Mouse (Mus musculus) T-helper 1 cell (primary cell): ENCODE data around the gene Serpinf1.

Source experiments
- in situ Hi-C: fragments of 300-600 bp; cut with MboI, MseI; formaldehyde crosslinking; loops from one replicate; pipeline ENCODE4 v1.15.1; 2025; ENCODE audit warnings: high pct_unique_total_duplicates

Gene Serpinf1

GRCm38 (mm10) chr11:75455041-75455736 lies 32.7 kb upstream of the Serpinf1 start:
- in situ Hi-C loops: no loop called here

GRCm38 (mm10) chr11:75453991-75454930 lies 31.8 kb upstream of the Serpinf1 start, which contains the start of gene Wdr81:
Gene Wdr81, minus strand, starts transcription at chr11:75454717.
- in situ Hi-C loops: no loop called here

- in situ Hi-C loops: no loop called here
Observed at GRCm38 (mm10) chr11:75452812-75453557, 30.5 kb upstream of the Serpinf1 start.

GRCm38 (mm10) chr11:75452081-75452480 lies 29.6 kb upstream of the Serpinf1 start:
- in situ Hi-C loops: no loop called here

DNA sequence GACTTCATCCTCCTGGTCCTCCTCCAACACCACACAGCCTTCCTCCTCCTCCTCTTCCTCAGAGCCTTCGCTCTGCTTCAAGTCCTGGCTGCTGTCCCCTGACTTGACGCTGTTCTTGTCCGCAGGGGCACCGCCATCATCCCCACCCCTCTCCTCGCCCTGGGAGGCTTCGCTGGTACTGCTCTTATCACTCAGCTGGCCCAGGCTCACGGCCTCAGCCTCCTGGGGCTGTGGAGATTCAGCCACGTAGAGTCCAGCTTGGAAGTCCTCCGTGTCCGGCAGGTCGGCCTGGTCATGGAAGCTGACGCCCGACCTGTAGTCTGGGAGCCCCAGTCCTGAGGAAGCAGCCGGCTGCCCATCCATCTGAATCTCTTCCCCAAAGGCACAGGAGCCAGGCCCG lies 28.4 kb upstream of the Serpinf1 start:
- in situ Hi-C loops: no loop called here

- in situ Hi-C loops: no loop called here
Observed at GRCm38 (mm10) chr11:75450304-75450908, 27.9 kb upstream of the Serpinf1 start.

GRCm38 (mm10) chr11:75449695-75450094 lies 27.2 kb upstream of the Serpinf1 start:
- in situ Hi-C loops: no loop called here

- in situ Hi-C loops: no loop called here
Observed at GRCm38 (mm10) chr11:75448575-75448974, 26.1 kb upstream of the Serpinf1 start.

GRCm38 (mm10) chr11:75443711-75444110 lies 21.2 kb upstream of the Serpinf1 start:
- in situ Hi-C loops: no loop called here

DNA sequence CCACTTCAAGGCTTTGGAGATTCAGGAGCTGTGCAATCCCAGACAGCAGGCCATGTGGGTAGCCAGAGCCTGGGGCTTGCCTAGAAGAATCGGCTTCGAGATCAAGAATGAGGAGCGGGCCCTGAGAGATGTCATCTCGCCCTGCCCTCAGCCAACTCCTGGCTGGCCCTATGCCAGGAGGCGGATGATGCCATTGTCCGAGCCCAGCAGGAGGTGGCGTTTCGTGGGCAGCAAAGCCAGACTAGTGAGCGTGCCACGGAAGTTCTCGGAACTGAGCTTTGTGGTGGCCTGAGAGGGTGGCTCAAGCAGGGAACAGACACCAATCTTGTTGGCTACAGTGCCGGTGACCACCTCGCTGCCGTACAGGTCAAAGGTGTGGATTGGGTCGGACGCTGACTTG lies 19.1 kb upstream of the Serpinf1 start:
- in situ Hi-C loops: no loop called here

GRCm38 (mm10) chr11:75441034-75441433 lies 18.5 kb upstream of the Serpinf1 start:
- in situ Hi-C loops: no loop called here

DNA sequence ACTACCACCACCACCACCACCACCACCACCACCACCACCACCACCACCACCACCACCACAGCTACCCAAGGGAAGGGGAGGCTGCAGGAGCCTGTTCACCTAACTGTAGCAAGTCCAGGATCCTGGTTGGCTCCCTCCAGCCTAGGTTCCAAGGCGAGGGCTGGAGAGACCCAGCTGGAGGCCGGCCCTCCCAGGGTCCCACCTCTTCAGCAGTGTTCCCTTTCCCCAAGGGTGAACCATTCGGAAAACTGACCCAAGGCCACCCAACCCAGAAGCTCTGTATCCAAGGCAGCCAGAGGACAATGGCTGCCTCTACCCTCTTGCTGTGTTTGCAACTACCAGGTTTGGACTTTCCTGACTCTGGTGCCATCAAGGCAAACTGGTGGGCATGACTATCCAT lies 17.4 kb upstream of the Serpinf1 start:
- in situ Hi-C loops: no loop called here

- in situ Hi-C loops: no loop called here
Observed at GRCm38 (mm10) chr11:75439363-75439762, 16.9 kb upstream of the Serpinf1 start, which contains the start of gene Serpinf2. Gene Serpinf2, minus strand, starts transcription at chr11:75439591.

GRCm38 (mm10) chr11:75438804-75439203 lies 16.3 kb upstream of the Serpinf1 start:
- in situ Hi-C loops: no loop called here

DNA sequence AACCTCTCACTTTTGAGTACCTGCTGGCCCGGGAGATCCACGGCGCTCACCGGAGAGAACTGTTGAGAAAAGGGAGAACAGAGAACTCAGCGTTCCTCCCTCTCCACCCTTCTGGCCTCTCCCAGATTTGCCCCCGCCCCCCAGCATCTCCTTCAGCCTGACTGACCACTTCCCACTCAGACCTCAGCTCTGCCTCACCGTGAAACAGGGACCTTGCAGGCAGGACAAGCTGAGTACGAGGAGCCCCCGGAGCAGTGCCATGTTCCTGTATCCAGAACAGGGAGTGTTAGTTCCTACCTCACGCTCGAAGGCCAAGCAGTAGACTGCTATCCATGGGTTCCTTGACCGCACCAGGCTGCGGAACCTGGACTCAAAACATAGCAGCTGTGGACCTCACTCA lies 15.7 kb upstream of the Serpinf1 start:
- in situ Hi-C loops: no loop called here

DNA sequence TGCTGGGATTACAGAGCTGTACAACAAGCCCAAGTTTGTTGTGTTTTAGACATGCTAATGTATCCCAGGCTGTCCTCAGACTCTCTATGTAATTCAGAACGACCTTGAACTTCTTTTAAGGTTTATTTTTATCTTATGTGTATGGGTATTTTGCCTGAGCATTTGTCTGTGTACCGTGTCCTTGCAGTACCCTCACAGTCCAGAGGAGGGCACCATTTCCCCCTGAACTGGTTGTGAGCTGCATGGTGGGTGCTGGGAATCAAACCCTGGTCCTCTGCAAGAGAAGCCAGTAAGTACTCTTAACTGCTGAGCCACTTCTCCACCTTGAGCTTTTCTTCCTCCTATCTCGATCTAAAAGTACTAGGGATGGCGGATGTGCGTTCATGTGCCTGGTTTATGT lies 11.6 kb upstream of the Serpinf1 start:
- in situ Hi-C loops: no loop called here

DNA sequence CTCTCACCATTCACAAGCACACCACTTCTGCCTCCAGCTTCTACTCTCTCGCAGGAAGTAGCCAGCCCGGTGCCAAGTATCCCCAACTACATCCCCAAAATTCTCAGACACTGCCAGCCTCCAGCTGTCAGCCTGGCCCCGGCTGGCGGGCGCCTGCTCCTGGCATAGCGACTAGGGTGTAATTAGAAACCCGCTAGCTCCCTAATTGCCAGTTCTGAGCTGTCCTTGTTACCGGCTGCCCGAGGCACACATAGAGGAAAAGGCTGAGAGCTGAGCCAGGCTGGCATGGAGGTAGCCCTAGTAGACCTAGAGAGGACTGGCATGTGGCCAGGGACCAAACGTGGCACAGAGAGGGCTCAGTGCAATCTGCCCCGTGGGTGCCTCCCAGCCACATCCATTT lies 8.8 kb upstream of the Serpinf1 start:
- in situ Hi-C loops: no loop called here

GRCm38 (mm10) chr11:75429019-75429705 lies 6.7 kb upstream of the Serpinf1 start:
- in situ Hi-C loops: no loop called here

GRCm38 (mm10) chr11:75424459-75424858 lies 2.0 kb upstream of the Serpinf1 start:
- in situ Hi-C loops: no loop called here

DNA sequence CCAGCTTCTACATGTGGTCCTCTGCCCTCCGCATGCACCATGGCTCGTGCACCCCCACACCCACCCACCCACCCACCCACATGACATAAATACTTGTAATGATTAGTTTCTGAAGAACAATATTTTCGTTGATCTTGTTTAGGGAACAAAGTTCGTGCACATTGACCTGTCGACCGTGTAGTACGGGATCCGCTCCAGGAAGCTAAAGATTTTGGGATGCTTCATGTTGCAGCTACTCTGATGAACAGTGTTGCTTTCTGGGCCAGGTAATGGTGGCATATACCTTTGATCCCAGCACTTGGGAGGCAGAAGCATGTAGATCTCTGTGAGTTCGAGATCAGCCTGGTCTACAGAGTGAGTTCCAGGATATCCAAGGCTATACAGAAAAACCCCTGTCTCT lies 1.5 kb upstream of the Serpinf1 start:
- in situ Hi-C loops: no loop called here

GRCm38 (mm10) chr11:75423091-75423490 lies 590 bp upstream of the Serpinf1 start:
- in situ Hi-C loops: no loop called here
